Mouse (Mus musculus) layer of hippocampus, postnatal 36 days (tissue): ENCODE measurements around the gene Cep78. TPM values are rescaled to one million over a fixed set of nuclear protein-coding genes. Genes with fewer than 3 reads are reported as not detected.

ENCODE experiments used
- DNase-seq, 2 experiments: peaks; one replicate each; pipeline ENCODE4 v3.0.0; 2022
- total RNA-seq, 2 experiments: library from RNA; stranded (reverse); gene quantifications; 2 replicates each; pipeline ENCODE4 v1.2.3; 2021

Gene Cep78
- total RNA-seq, 2 experiments from 2014 or later: 11.1 to 12.5 TPM

GRCm38 (mm10) chr19:15908016-15908415 lies 76.8 kb downstream of the Cep78 start:
- DNase-seq: no peak

Other genes with a start within 250 kb of the Cep78 start
- 100 to 1,000 TPM; 105 to 110 TPM for gene Psat1, start 37.7 kb downstream of the Cep78 start, total RNA-seq
- gene Gnaq, start 147.8 kb upstream of the Cep78 start, total RNA-seq: 100 to 1,000 TPM; 208 to 214 TPM